Mouse (Mus musculus): ENCODE results near the gene Tpra1.

Gene Tpra1

DNA sequence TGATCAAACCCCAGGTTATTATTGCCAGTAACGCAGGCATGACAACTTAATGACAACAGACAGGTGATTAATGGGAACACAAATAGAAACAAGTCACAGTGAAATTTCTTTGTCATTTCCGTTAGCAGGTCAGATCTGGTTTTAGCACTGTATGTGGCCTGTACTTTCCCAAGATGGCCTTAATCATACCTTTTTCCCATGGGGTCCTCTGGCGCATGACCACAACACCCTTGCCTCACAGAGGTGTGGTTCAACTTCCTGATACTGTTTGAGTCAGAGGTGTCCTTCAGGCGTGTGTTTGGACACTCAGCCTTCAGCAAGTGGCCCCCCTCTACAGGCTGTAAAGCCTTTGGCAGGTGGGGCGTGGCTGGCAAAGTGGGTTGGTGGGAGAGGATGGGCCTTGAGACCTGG, 55.8 kb downstream of the Tpra1 start:
- no peak for DNase-seq (ENCODE audit: low read depth, low spot score)

DNA sequence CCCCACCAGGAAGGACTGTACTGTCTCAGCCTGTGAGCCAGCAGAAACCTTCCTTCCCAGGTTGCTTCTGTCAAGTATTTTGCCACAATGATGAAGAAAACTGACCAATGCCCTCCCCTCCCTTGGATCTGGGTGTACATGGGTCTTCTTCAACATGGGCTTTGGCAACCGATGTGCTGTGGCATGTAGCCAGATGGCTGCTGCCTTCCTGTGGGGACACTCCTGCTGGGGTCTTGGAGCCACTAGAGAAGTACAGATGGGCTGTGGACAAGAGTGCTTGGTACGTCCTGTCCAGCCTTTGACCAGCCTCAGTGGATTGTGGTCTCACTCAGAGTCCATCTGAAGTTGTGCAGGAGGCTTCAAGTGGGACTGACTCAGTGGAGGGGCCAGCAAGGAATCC, 56.3 kb downstream of the Tpra1 start:
- no peak for DNase-seq (ENCODE audit: low read depth, low spot score)

GRCm38 (mm10) chr6:88959834-88960233, 57.8 kb downstream of the Tpra1 start:
- DNase-seq (ENCODE audit: low read depth, low spot score) = no peak

DNA sequence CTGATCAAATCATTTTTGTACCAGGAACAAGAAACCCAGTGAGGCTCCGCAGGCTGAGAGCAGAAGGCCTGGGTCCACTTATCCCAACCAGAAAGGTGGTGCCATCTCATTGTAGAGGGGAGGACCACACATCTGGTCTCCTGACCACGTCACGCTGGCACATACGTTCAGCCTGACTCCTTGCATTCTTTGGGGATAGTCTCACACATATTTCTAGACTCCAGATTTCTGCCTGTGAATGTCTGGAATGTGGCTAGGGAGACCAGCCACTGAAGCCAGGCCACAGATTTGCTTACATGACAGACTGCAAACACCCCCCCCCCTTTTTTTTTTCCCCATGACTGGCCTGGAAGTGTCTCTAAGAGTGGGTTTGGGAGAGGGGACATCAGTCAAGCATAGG, 58.9 kb downstream of the Tpra1 start:
- DNase-seq (ENCODE audit: low read depth, low spot score) = no peak

Data from WW6 (cell line).